Mouse (Mus musculus) forebrain, embryonic 16.5 days (tissue): ENCODE data around the gene Kl. TPM values are rescaled to one million over a fixed set of nuclear protein-coding genes. Genes with fewer than 3 reads are reported as not detected.

Experiments
- ATAC-seq: fragments of 200-750 bp; cut with Nextera tagmentation; 2 replicates; pipeline ENCODE4 v1.8.0; 2017; ENCODE audit warnings: mild to moderate bottlenecking, moderate library complexity
- H3K27ac ChIP-seq: fragments of 300-500 bp; sonication (generic); 2 replicates; pipeline ENCODE4 v1.5.1; 2014; ENCODE audit warnings: low read length, control low read depth
- H3K27me3 ChIP-seq: fragments of 300-500 bp; sonication (generic); replicated peaks from 2 replicates; pipeline ENCODE4 v1.6.1; 2014; ENCODE audit warnings: low read length; ENCODE audit not compliant: control insufficient read depth, insufficient read depth
- H3K36me3 ChIP-seq: fragments of 300-500 bp; sonication (generic); 2 replicates; pipeline ENCODE4 v1.6.1; 2014; ENCODE audit not compliant: control insufficient read depth, insufficient read depth
- H3K4me1 ChIP-seq: fragments of 300-500 bp; sonication (generic); replicated peaks from 2 replicates; pipeline ENCODE4 v1.6.1; 2014; ENCODE audit warnings: low read length; ENCODE audit not compliant: control insufficient read depth, insufficient read depth
- H3K4me2 ChIP-seq: fragments of 300-500 bp; sonication (generic); 2 replicates; pipeline ENCODE4 v1.6.1; 2014; ENCODE audit warnings: mild to moderate bottlenecking, low read length, control low read depth
- H3K4me3 ChIP-seq: fragments of 300-500 bp; sonication (generic); replicated peaks from 2 replicates; pipeline ENCODE4 v1.5.1; 2014; ENCODE audit warnings: mild to moderate bottlenecking, low read length, control low read depth
- H3K9ac ChIP-seq: fragments of 300-500 bp; sonication (generic); replicated peaks from 2 replicates; pipeline ENCODE4 v1.6.1; 2014; ENCODE audit warnings: low read depth, low read length, control low read depth
- H3K9me3 ChIP-seq: fragments of 300-500 bp; sonication (generic); 2 replicates; pipeline ENCODE4 v1.6.1; 2016; ENCODE audit warnings: low read length; ENCODE audit not compliant: control insufficient read depth
- WGBS: fragments of 180-500 bp; shearing (Covaris S2); extraction: QIAGEN DNeasy Blood & Tissue Kit; methylation state at CpG from one replicate; pipeline ENCODE4 v1.1.7; 2014; 5-methylcytosine and 5-hydroxymethylcytosine counted together
- polyA plus RNA-seq: library from polyadenylated mRNA; unstranded; fragments of >200 nt; fragmentation: Nextera tagmentation; extraction: Ambion mirVana; gene quantifications from 2 replicates; pipeline ENCODE4 v1.2.1, GENCODE M21; 2015

Gene Kl
- polyA plus RNA-seq, 1 experiment from 2014 or later = 0.28 TPM

DNA sequence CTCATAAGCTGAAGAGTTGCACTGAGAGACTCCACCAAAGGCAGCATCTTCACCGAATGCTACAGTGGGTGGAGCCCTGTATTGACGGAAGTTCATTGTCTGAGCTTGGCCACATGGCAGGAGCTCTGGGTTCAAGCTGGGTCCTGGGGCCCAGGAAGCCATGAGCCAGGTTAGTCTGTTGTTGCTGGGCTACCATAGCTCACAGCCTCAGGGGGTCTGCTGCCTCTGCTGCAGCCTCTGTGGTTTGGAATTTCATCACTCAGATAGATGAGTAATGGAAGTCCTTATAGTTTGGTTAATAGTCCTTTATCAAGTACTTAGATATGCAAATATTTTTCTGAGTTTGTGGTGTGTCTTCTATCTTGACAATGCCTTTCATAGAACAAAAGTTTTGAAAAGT is 32.4 kb upstream of the Kl start:
- 54% methylated on average over 2 of the region's 2 CpGs for WGBS
- no peaks in the 10 kb centered on the region for H3K9me3 ChIP-seq
- H3K9ac ChIP-seq = no peak overlapping the region
- no peaks in the 10 kb centered on the region for H3K27me3 ChIP-seq
- peaks cover 3% of the 10 kb centered on the region; the same call in 1 of the 2 replicates for H3K4me1 ChIP-seq
- ATAC-seq = no peak
- H3K4me2 ChIP-seq = no peak overlapping the region
- no peak overlapping the region for H3K4me3 ChIP-seq
- no peak overlapping the region for H3K27ac ChIP-seq
- H3K36me3 ChIP-seq = no peaks in the 10 kb centered on the region

DNA sequence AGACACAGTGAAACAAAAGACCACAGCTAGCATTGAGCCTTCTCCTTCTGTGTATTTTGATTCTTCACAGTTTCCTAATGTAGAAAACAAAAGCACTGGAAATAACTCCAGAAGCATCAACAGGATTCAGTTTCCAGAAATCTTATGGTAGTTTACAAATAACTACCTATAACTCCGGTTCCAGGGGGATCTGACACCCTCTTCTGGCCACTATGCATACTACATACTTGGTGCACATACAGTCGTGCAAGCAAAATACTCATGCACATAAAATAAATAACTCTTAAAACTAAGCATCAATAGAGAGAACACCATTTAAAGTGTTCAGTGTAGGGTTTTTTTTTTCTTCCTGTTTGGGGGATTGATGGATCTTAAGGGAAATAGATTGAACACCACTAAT is 23.0 kb upstream of the Kl start:
- Histone ChIP-seq H3K4me3 (no peak overlapping the region), H3K4me1 (no peaks in the 10 kb centered on the region), H3K4me2 (no peak overlapping the region), H3K9me3 (no peaks in the 10 kb centered on the region), H3K9ac (no peak overlapping the region), H3K27me3 (no peaks in the 10 kb centered on the region), H3K27ac (no peak overlapping the region), H3K36me3 (no peaks in the 10 kb centered on the region)
- 86% methylated on average over 2 of the region's 2 CpGs for WGBS
- no peak for ATAC-seq

DNA sequence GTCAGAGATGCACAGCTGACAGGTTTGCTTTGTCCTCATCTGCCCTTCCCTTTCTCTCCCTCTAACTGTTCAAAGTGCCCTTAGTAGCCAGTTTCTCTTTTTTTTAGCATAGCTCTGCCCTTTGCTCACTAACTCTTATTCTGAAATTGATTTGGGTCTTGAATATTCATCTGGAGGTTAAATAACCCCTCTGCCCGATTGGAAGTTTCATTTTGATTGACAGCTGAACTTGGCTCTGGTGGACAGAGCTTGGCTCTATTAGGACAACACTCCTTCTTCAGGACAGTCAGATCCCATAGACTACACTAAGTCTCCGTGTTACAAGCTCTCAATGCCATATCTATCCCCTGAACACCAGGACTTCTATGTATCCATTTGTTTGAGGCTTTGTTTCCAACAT is 19.8 kb upstream of the Kl start:
- Histone ChIP-seq H3K4me1 (peaks cover 5% of the 10 kb centered on the region; the same call in 1 of the 2 replicates), H3K9me3 (no peaks in the 10 kb centered on the region), H3K27me3 (no peaks in the 10 kb centered on the region), H3K27ac (no peak overlapping the region), H3K4me3 (no peak overlapping the region), H3K36me3 (no peaks in the 10 kb centered on the region), H3K9ac (no peak overlapping the region), H3K4me2 (no peak overlapping the region)
- ATAC-seq = no peak
- 67% methylated on average over 2 of the region's 2 CpGs for WGBS

DNA sequence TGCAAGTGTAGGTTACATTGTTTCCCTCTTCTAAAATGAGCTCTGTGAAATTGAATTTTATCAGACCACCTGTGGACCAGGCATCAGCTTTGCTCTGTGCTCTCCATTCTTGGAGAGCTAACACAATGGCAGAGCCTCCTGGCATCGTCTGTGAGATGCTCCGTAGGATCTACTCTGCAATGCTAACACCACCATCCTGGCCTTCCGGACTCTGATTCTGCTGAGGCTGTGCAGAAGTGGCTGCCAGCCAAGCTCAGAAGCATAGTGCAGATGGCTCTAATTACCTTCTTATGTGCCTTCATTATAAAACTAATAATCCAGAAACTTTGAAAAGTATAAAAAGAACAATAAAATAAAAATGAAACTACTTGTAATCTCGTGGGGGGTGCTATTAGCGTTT is 16.2 kb upstream of the Kl start:
- no peak overlapping the region for H3K9ac ChIP-seq
- ATAC-seq = no peak
- no peak overlapping the region for H3K4me2 ChIP-seq
- H3K27ac ChIP-seq = no peak overlapping the region
- no peaks in the 10 kb centered on the region for H3K36me3 ChIP-seq
- H3K4me3 ChIP-seq = no peak overlapping the region
- no peaks in the 10 kb centered on the region for H3K9me3 ChIP-seq
- 35% methylated on average over 5 of the region's 5 CpGs for WGBS
- H3K27me3 ChIP-seq = no peaks in the 10 kb centered on the region
- H3K4me1 ChIP-seq = peaks cover 5% of the 10 kb centered on the region; the same call in 1 of the 2 replicates

DNA sequence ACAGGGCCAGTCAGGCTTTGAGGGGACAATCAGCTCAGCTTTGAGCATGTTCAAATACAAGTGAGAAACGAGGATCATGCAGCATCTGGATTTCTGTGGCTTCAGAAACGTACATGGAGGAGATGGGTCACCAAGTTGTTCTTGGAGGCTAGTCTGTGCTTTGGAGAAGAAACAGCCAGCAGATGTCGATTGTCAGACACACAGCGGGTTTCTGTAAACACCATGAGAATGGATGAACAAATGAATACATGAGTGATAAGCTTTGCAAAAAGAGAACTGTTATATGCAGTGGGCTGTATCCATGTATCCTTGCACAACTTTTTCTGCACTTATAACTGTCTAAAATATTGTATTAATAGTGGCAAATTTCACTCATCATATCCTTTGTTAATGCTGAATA is 15.6 kb upstream of the Kl start:
- Histone ChIP-seq H3K27ac (no peak overlapping the region), H3K9ac (no peak overlapping the region), H3K36me3 (no peaks in the 10 kb centered on the region), H3K4me2 (no peak overlapping the region), H3K9me3 (no peaks in the 10 kb centered on the region), H3K27me3 (no peaks in the 10 kb centered on the region), H3K4me3 (no peak overlapping the region), H3K4me1 (peaks cover 5% of the 10 kb centered on the region; the same call in 1 of the 2 replicates)
- no peak for ATAC-seq
- 66% methylated on average over 4 of the region's 4 CpGs for whole genome bisulfite sequencing

DNA sequence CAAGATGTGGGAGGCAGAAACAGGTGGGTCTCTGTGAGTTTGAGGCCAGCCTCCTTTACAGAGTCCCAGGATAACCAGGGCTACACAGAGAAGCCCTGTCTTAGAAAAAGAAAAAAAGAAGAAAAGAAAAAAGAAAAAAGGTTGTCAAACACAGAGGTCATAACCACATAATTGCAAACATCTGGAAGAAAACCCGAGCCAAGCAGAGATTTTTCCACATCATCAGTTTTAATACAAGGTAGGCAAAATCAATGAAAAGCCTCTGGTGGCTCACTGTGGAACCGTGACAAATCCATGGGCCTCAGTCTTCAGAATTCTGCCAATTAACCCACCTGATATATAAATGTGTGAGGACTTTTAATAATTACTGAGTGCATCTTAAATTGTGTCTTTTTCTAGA is 14.9 kb upstream of the Kl start:
- Histone ChIP-seq H3K4me3 (no peak overlapping the region), H3K36me3 (no peaks in the 10 kb centered on the region), H3K4me2 (no peak overlapping the region), H3K27ac (no peak overlapping the region), H3K4me1 (peaks cover 5% of the 10 kb centered on the region; the same call in 1 of the 2 replicates), H3K27me3 (no peaks in the 10 kb centered on the region), H3K9ac (no peak overlapping the region), H3K9me3 (no peaks in the 10 kb centered on the region)
- 57% methylated on average over 2 of the region's 2 CpGs for WGBS
- ATAC-seq = no peak

DNA sequence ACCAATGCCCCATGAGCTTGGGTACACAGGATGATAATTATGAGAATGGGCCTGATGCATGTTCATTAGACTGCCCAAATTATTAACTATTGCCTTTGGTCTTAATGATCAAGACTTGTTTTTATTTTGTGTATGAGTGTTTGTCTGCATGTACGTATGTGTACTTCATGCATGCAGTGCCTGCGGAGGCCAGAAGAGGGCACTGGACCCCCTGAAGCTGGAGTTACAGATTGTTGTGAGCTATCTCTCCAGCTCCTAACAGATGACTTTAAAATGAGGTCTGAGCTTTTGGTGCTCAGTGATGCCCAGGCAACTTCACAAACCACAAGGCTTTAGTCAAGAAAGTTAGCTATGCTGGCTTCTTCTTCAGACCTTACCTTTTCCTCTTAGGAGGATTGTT is 6.8 kb upstream of the Kl start:
- Histone ChIP-seq H3K27me3 (no peaks in the 10 kb centered on the region), H3K36me3 (no peaks in the 10 kb centered on the region), H3K27ac (no peak overlapping the region), H3K4me1 (no peaks in the 10 kb centered on the region), H3K4me2 (no peak overlapping the region), H3K9me3 (no peaks in the 10 kb centered on the region), H3K9ac (no peak overlapping the region), H3K4me3 (no peak overlapping the region)
- no peak for ATAC-seq
- WGBS = 97% methylated on average over 2 of the region's 2 CpGs

DNA sequence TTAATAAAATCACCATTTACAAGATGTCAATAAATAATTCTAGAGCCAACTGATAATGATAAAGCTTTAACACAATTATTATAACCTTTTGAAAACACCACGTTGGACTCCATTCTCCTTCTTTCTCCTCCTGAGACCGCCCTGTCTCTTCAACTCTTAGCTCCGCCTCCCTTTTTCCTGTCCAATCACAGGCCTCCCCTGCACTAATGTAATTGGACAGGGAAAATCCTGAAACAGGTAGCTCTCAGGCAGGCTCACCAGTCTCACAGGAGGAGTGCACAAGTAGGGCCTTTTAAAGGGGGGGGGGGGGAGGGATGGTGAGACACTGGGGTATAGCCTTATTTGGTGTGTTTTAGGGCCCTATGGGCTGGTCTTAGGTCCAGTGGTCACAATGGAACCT is 3.3 kb upstream of the Kl start:
- Histone ChIP-seq H3K4me2 (no peak overlapping the region), H3K27ac (no peak overlapping the region), H3K36me3 (no peaks in the 10 kb centered on the region), H3K27me3 (peaks cover 19% of the 10 kb centered on the region), H3K9ac (no peak overlapping the region), H3K9me3 (no peaks in the 10 kb centered on the region), H3K4me1 (peaks cover 9% of the 10 kb centered on the region), H3K4me3 (no peak overlapping the region)
- 87% methylated on average over 3 of the region's 3 CpGs for WGBS
- ATAC-seq = no peak

DNA sequence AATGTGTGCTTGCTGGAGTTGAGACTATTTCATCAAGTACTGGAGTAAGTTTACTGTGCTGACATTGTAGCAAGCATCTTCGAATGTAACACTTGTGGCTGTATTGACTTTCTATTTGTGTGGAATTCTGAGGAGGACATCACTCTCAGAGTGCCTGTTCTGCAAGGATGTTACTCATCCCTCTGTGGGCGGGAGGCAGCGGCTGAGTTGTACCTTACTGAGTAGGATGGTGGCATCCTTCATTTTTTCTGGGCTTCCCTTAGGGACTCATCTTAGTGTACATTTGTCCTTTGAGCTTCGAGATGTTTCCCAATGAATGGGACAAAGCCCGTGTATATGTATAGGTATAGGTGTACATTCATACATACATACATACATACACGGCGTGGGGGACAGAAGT is 1.1 kb upstream of the Kl start:
- WGBS = 92% methylated on average over 7 of the region's 7 CpGs
- no peaks in the 10 kb centered on the region for H3K36me3 ChIP-seq
- H3K27ac ChIP-seq = no peak overlapping the region
- H3K9ac ChIP-seq = no peak overlapping the region
- no peak overlapping the region for H3K4me3 ChIP-seq
- H3K27me3 ChIP-seq = peaks cover 19% of the 10 kb centered on the region
- no peak overlapping the region for H3K4me2 ChIP-seq
- H3K4me1 ChIP-seq = peaks cover 9% of the 10 kb centered on the region
- no peaks in the 10 kb centered on the region for H3K9me3 ChIP-seq
- no peak for ATAC-seq
